Mouse (Mus musculus): Measurements from ENCODE around the gene Gm10053.

- TF ChIP-seq CTCF (IDR thresholded peaks at IDR 0.05; ENCODE audit: insufficient read depth, low read depth, low read length) (no peak), POLR2A (IDR thresholded peaks at IDR 0.05; ENCODE audit: insufficient read depth, low read depth, low read length) (no peak)
Observed at GRCm38 (mm10) chr19:24907655-24908054, 32.2 kb downstream of the Gm10053 start.

Measured in olfactory bulb, adult 2 months (tissue).